Mouse (Mus musculus) hindbrain, embryonic 16.5 days (tissue): Measurements from ENCODE around the gene Nphs2. TPM values are rescaled to one million over a fixed set of nuclear protein-coding genes. Genes with fewer than 3 reads are reported as not detected.

Experiments used
- ATAC-seq: fragments of 200-750 bp; cut with Nextera tagmentation; 2 replicates; pipeline ENCODE4 v1.8.0; 2017; ENCODE audit warnings: moderate TSS enrichment, moderate library complexity
- H3K27ac ChIP-seq: fragments of 300-500 bp; sonication (generic); 2 replicates; pipeline ENCODE4 v1.5.1; 2014; ENCODE audit warnings: low read depth, mild to moderate bottlenecking, control low read depth, low read length, moderate library complexity
- H3K27me3 ChIP-seq: fragments of 300-500 bp; sonication (generic); replicated peaks from 2 replicates; pipeline ENCODE4 v1.6.1; 2014; ENCODE audit warnings: low read length; ENCODE audit not compliant: control insufficient read depth, insufficient read depth
- H3K36me3 ChIP-seq: fragments of 300-500 bp; sonication (generic); 2 replicates; pipeline ENCODE4 v1.6.1; 2014; ENCODE audit warnings: mild to moderate bottlenecking, low read length, moderate library complexity, mixed read lengths; ENCODE audit not compliant: control insufficient read depth, insufficient read depth
- H3K4me1 ChIP-seq: fragments of 300-500 bp; sonication (generic); 2 replicates; pipeline ENCODE4 v1.6.1; 2014; ENCODE audit warnings: low read depth, low read length; ENCODE audit not compliant: control insufficient read depth, insufficient read depth
- H3K4me2 ChIP-seq: fragments of 300-500 bp; sonication (generic); 2 replicates; pipeline ENCODE4 v1.6.1; 2014; ENCODE audit warnings: mild to moderate bottlenecking, low read length, control low read depth, moderate library complexity
- H3K4me3 ChIP-seq: fragments of 300-500 bp; sonication (generic); 2 replicates; pipeline ENCODE4 v1.5.1; 2014; ENCODE audit warnings: mild to moderate bottlenecking, low read length, control low read depth, moderate library complexity
- H3K9ac ChIP-seq: fragments of 300-500 bp; sonication (generic); 2 replicates; pipeline ENCODE4 v1.6.1; 2014; ENCODE audit warnings: low read depth, mild to moderate bottlenecking, control low read depth, low read length, moderate library complexity
- H3K9me3 ChIP-seq: fragments of 300-500 bp; sonication (generic); 2 replicates; pipeline ENCODE4 v1.6.1; 2014; ENCODE audit warnings: mild to moderate bottlenecking, low read length, moderate library complexity; ENCODE audit not compliant: control insufficient read depth
- WGBS: fragments of 180-500 bp; shearing (Covaris S2); extraction: QIAGEN DNeasy Blood & Tissue Kit; methylation state at CpG from one replicate; pipeline ENCODE4 v1.1.7; 2014; 5-methylcytosine and 5-hydroxymethylcytosine counted together
- polyA plus RNA-seq: library from polyadenylated mRNA; unstranded; fragments of >200 nt; fragmentation: Nextera tagmentation; extraction: Ambion mirVana; gene quantifications from 2 replicates; pipeline ENCODE4 v1.2.1, GENCODE M21; 2015

Gene Nphs2
- polyA plus RNA-seq, 1 experiment from 2014 or later, result 0.73 TPM

- Histone ChIP-seq H3K9me3 (no peaks in the 10 kb centered on the region), H3K9ac (no peak overlapping the region), H3K36me3 (no peaks in the 10 kb centered on the region), H3K4me1 (no peaks in the 10 kb centered on the region), H3K27ac (no peak overlapping the region), H3K4me2 (no peak overlapping the region), H3K27me3 (no peaks in the 10 kb centered on the region), H3K4me3 (no peak overlapping the region)
- no peak for ATAC-seq
- 75% methylated on average over 4 of the region's 4 CpGs for WGBS
These were observed 33.9 kb downstream of the Nphs2 start for GRCm38 (mm10) chr1:156344433-156344832.

GRCm38 (mm10) chr1:156345633-156346032 is 35.1 kb downstream of the Nphs2 start:
- no peaks in the 10 kb centered on the region for H3K27me3 ChIP-seq
- H3K36me3 ChIP-seq, result no peaks in the 10 kb centered on the region
- no peak overlapping the region for H3K4me2 ChIP-seq
- H3K4me3 ChIP-seq, result no peak overlapping the region
- WGBS, result 90% methylated on average over 4 of the region's 4 CpGs
- H3K4me1 ChIP-seq, result no peaks in the 10 kb centered on the region
- no peaks in the 10 kb centered on the region for H3K9me3 ChIP-seq
- ATAC-seq, result no peak
- no peak overlapping the region for H3K27ac ChIP-seq
- H3K9ac ChIP-seq, result no peak overlapping the region

GRCm38 (mm10) chr1:156349031-156349430 is 38.5 kb downstream of the Nphs2 start:
- Histone ChIP-seq H3K9ac (no peak overlapping the region), H3K4me2 (no peak overlapping the region), H3K27me3 (no peaks in the 10 kb centered on the region), H3K27ac (no peak overlapping the region), H3K9me3 (no peaks in the 10 kb centered on the region), H3K4me1 (no peaks in the 10 kb centered on the region), H3K4me3 (no peak overlapping the region), H3K36me3 (no peaks in the 10 kb centered on the region)
- WGBS, result 79% methylated on average over 4 of the region's 4 CpGs
- ATAC-seq, result no peak

- Histone ChIP-seq H3K27ac (no peak overlapping the region), H3K27me3 (no peaks in the 10 kb centered on the region), H3K36me3 (no peaks in the 10 kb centered on the region), H3K4me3 (no peak overlapping the region), H3K9ac (no peak overlapping the region), H3K9me3 (no peaks in the 10 kb centered on the region), H3K4me1 (no peaks in the 10 kb centered on the region), H3K4me2 (no peak overlapping the region)
- 89% methylated on average over 4 of the region's 4 CpGs for WGBS
- no peak for ATAC-seq
These were observed 39.9 kb downstream of the Nphs2 start for GRCm38 (mm10) chr1:156350441-156350840.

GRCm38 (mm10) chr1:156352466-156352865 is 41.9 kb downstream of the Nphs2 start:
- Histone ChIP-seq H3K9ac (no peak overlapping the region), H3K4me3 (no peak overlapping the region), H3K27ac (no peak overlapping the region), H3K27me3 (no peaks in the 10 kb centered on the region), H3K36me3 (no peaks in the 10 kb centered on the region), H3K4me2 (no peak overlapping the region), H3K9me3 (no peaks in the 10 kb centered on the region), H3K4me1 (no peaks in the 10 kb centered on the region)
- 90% methylated on average over 2 of the region's 2 CpGs for WGBS
- ATAC-seq, result no peak

GRCm38 (mm10) chr1:156365740-156366139 is 55.2 kb downstream of the Nphs2 start, which contains the start of gene Gm2000:
Gene Gm2000, plus strand, starts transcription at chr1:156366040.
- Histone ChIP-seq H3K9me3 (no peaks in the 10 kb centered on the region), H3K4me1 (no peaks in the 10 kb centered on the region), H3K27ac (no peak within 1 kb of the TSS), H3K27me3 (no peaks in the 10 kb centered on the region), H3K36me3 (no peaks in the 10 kb centered on the region), H3K9ac (no peak within 1 kb of the TSS), H3K4me3 (no peak within 1 kb of the TSS), H3K4me2 (no peak within 1 kb of the TSS)
- 90% methylated on average over 6 of the region's 8 CpGs for WGBS
- no peak for ATAC-seq

Other genes starting within 250 kb of the Nphs2 start
- 3.7 and 4.5 TPM in 2 replicates for gene Fam163a, start 105.7 kb upstream of the Nphs2 start, polyA plus RNA-seq
- 1.0 and 1.2 TPM in 2 replicates for gene Tdrd5, start 7.1 kb upstream of the Nphs2 start, polyA plus RNA-seq
- 424 and 530 TPM in 2 replicates for gene Gm2000, start 55.3 kb downstream of the Nphs2 start, polyA plus RNA-seq
- gene Axdnd1, start 110.4 kb downstream of the Nphs2 start, polyA plus RNA-seq, result 0.22 and 0.43 TPM in 2 replicates
- 11.3 and 12.6 TPM in 2 replicates for gene Soat1, start 163.6 kb downstream of the Nphs2 start, polyA plus RNA-seq
- gene Gm10031, start 213.3 kb downstream of the Nphs2 start, polyA plus RNA-seq, result 0.34 and 0.91 TPM in 2 replicates
- gene Abl2, start 248.1 kb downstream of the Nphs2 start, polyA plus RNA-seq, result 5.3 and 6.1 TPM in 2 replicates